Mouse (Mus musculus) CH12.LX (cell line): Measurements from ENCODE around the gene 2410004B18Rik. TPM values are rescaled to one million over a fixed set of nuclear protein-coding genes. Genes with fewer than 3 reads are reported as not detected.

Experiments
- DNase-seq: peaks from one replicate; pipeline ENCODE4 v3.0.0-alpha.2; 2013; ENCODE audit errors: extremely low read depth
- H3K27ac ChIP-seq: 2 replicates; pipeline ENCODE4 v1.5.1; 2012; ENCODE audit warnings: low read depth, mild to moderate bottlenecking, control low read depth, moderate library complexity; ENCODE audit not compliant: insufficient read depth
- H3K27me3 ChIP-seq: replicated peaks from 2 replicates; pipeline ENCODE3; 2012; ENCODE audit warnings: inconsistent platforms
- H3K36me3 ChIP-seq, 2 experiments: replicated peaks in 1 of 2; 2 replicates each; pipeline versions ENCODE3 to v1.6.1; 2012; ENCODE audit warnings: inconsistent platforms in 1 of 2, low read length in 1 of 2, mild to moderate bottlenecking in 1 of 2, mixed read lengths in 1 of 2, moderate library complexity in 1 of 2; ENCODE audit not compliant: control insufficient read depth in 1 of 2, insufficient read depth in 1 of 2
- H3K4me1 ChIP-seq, 2 experiments: 2 replicates each; pipeline ENCODE4 v1.6.1; 2012; ENCODE audit warnings: inconsistent platforms in 1 of 2, moderate library complexity in 1 of 2; ENCODE audit not compliant: insufficient read depth in 2 of 2, control insufficient read depth in 1 of 2
- H3K4me2 ChIP-seq: 2 replicates; pipeline ENCODE4 v1.6.1; 2012; ENCODE audit warnings: low read depth, mild to moderate bottlenecking, control low read depth; ENCODE audit not compliant: poor library complexity, insufficient read depth, severe bottlenecking
- H3K4me3 ChIP-seq, 3 experiments: fragments of 150-350 bp in 1 of 3; sonication (generic) in 1 of 3; replicated peaks in 1 of 3; 2 replicates each; pipeline versions ENCODE3 to v1.5.1; 2011 to 2012; ENCODE audit warnings: low read depth in 2 of 3, low read length in 2 of 3, mild to moderate bottlenecking in 2 of 3, moderate library complexity in 2 of 3, control low read depth in 1 of 3, improper control_type of control experiment in 1 of 3, inconsistent platforms in 1 of 3, mixed read lengths in 1 of 3; ENCODE audit not compliant: poor library complexity in 1 of 3
- H3K79me2 ChIP-seq: replicated peaks from 2 replicates; pipeline ENCODE4 v1.6.1; 2012; ENCODE audit warnings: mild to moderate bottlenecking, moderate library complexity; ENCODE audit not compliant: control insufficient read depth, poor library complexity, insufficient read depth, severe bottlenecking; ENCODE audit errors: extremely low read depth
- H3K9ac ChIP-seq: 2 replicates; pipeline ENCODE4 v1.6.1; 2012; ENCODE audit warnings: low read depth, mild to moderate bottlenecking, control low read depth, moderate library complexity; ENCODE audit not compliant: insufficient read depth
- H3K9me3 ChIP-seq: replicated peaks from 2 replicates; pipeline ENCODE3; 2012; ENCODE audit warnings: low read length, inconsistent platforms, mixed read lengths
- CTCF ChIP-seq, 2 experiments: IDR thresholded peaks in 1 of 2; conservative IDR thresholded peaks in 1 of 2; 2 replicates each; pipeline ENCODE4 v1.5.1; 2011 to 2012; ENCODE audit warnings: low read depth in 2 of 2, low read length in 2 of 2, improper control_type of control experiment in 1 of 2, inconsistent platforms in 1 of 2, mild to moderate bottlenecking in 1 of 2, moderate library complexity in 1 of 2
- E2F4 ChIP-seq: IDR thresholded peaks from 2 replicates; pipeline ENCODE4 v1.6.1; 2011; ENCODE audit warnings: low read depth, low read length, improper control_type of control experiment; ENCODE audit not compliant: insufficient replicate concordance
- ETS1 ChIP-seq: conservative IDR thresholded peaks from 2 replicates; pipeline ENCODE4 v1.6.1; 2012; ENCODE audit warnings: low read depth, mild to moderate bottlenecking, inconsistent platforms, low read length, improper control_type of control experiment, moderate library complexity
- HCFC1 ChIP-seq: IDR thresholded peaks from 2 replicates; pipeline ENCODE4 v1.6.1; 2012; ENCODE audit warnings: low read depth, mild to moderate bottlenecking, inconsistent platforms, low read length, improper control_type of control experiment
- IRF4 ChIP-seq: IDR thresholded peaks from 2 replicates; pipeline ENCODE4 v1.6.1; 2014; ENCODE audit warnings: low read depth, mild to moderate bottlenecking, inconsistent platforms, low read length, improper control_type of control experiment
- KAT2A ChIP-seq: IDR thresholded peaks from 2 replicates; pipeline ENCODE4 v1.6.1; 2012; ENCODE audit warnings: low read length, improper control_type of control experiment, inconsistent platforms; ENCODE audit not compliant: insufficient replicate concordance
- MAZ ChIP-seq: IDR thresholded peaks from 2 replicates; pipeline ENCODE4 v1.6.1; 2012; ENCODE audit warnings: low read depth, mild to moderate bottlenecking, inconsistent platforms, low read length, improper control_type of control experiment, moderate library complexity
- NELFE ChIP-seq: IDR thresholded peaks from 2 replicates; pipeline ENCODE4 v1.6.1; 2011; ENCODE audit warnings: low read depth, low read length, improper control_type of control experiment
- PAX5 ChIP-seq: IDR thresholded peaks from 2 replicates; pipeline ENCODE4 v1.6.1; 2012; ENCODE audit warnings: low read length, inconsistent platforms, mixed read lengths
- POLR2A ChIP-seq: IDR thresholded peaks from 2 replicates; pipeline ENCODE4 v1.6.1; 2011; ENCODE audit warnings: low read depth, mild to moderate bottlenecking, improper control_type of control experiment, low read length
- POLR2AphosphoS2 ChIP-seq: IDR thresholded peaks from 2 replicates; pipeline ENCODE4 v1.6.1; 2011; ENCODE audit warnings: low read depth, low read length, improper control_type of control experiment
- SMC3 ChIP-seq: IDR thresholded peaks from 2 replicates; pipeline ENCODE4 v1.6.1; 2011; ENCODE audit warnings: low read depth, low read length, improper control_type of control experiment
- TBP ChIP-seq: conservative IDR thresholded peaks from 2 replicates; pipeline ENCODE4 v1.6.1; 2011; ENCODE audit warnings: low read depth, low read length, improper control_type of control experiment
- UBTF ChIP-seq: IDR thresholded peaks from 2 replicates; pipeline ENCODE4 v1.6.1; 2012; ENCODE audit warnings: low read depth, mild to moderate bottlenecking, inconsistent platforms, low read length, improper control_type of control experiment, moderate library complexity
- USF2 ChIP-seq: conservative IDR thresholded peaks from 2 replicates; pipeline ENCODE4 v1.6.1; 2011; ENCODE audit warnings: low read depth, low read length, improper control_type of control experiment
- ZC3H11A ChIP-seq: IDR thresholded peaks from 2 replicates; pipeline ENCODE4 v1.6.1; 2012; ENCODE audit warnings: low read depth, mild to moderate bottlenecking, inconsistent platforms, low read length, improper control_type of control experiment
- ZKSCAN1 ChIP-seq: IDR thresholded peaks from 2 replicates; pipeline ENCODE4 v1.6.1; 2012; ENCODE audit warnings: low read depth, inconsistent platforms, low read length, improper control_type of control experiment, borderline replicate concordance
- ZMIZ1 ChIP-seq: IDR thresholded peaks from 2 replicates; pipeline ENCODE4 v1.6.1; 2012; ENCODE audit warnings: low read depth, mild to moderate bottlenecking, inconsistent platforms, low read length, improper control_type of control experiment
- dilution Hi-C: fragments of 300-500 bp; cut with MboI; formaldehyde crosslinking; loops from 2 replicates; pipeline ENCODE4 v1.14.3; 2020; ENCODE audit warnings: low sequenced_read_pairs; ENCODE audit not compliant: extremely low pct_unique_long_range_greater_than_20kb, extremely low pct_ligation_motif_present
- in situ Hi-C: fragments of 300-500 bp; cut with MboI; formaldehyde crosslinking; loops from 3 replicates; pipeline ENCODE4 v1.14.3; 2019; ENCODE audit warnings: low sequenced_read_pairs, low pct_ligation_motif_present, low pct_unique_long_range_greater_than_20kb, mixed read lengths
- polyA plus RNA-seq: library from polyadenylated mRNA; unstranded; fragments of >175 nt; gene quantifications from 2 replicates; pipeline ENCODE4 v1.2.1, GENCODE M21; 2012; ENCODE audit warnings: low read depth; ENCODE audit not compliant: insufficient read length
- total RNA-seq, 2 experiments: library from RNA; depleted of rRNA; stranded (reverse); fragments of 300-350 nt in 1 of 2; fragments of >200 nt in 1 of 2; gene quantifications; 2 replicates each; pipeline ENCODE4 v1.2.3; 2012 to 2014

Gene 2410004B18Rik
- total and polyA plus RNA-seq, 3 experiments: 51.9 to 138 (median 123) TPM

GRCm38 (mm10) chr3:145945904-145946303 lies 8.1 kb downstream of the 2410004B18Rik start:
- H3K27me3 ChIP-seq: no peaks in the 10 kb centered on the region
- peaks cover 30 to 54% of the 10 kb centered on the region in 2 experiments for H3K36me3 ChIP-seq
- H3K9me3 ChIP-seq: no peaks in the 10 kb centered on the region
- H3K9ac ChIP-seq: no peak overlapping the region
- H3K79me2 ChIP-seq: peaks cover 20% of the 10 kb centered on the region
- in situ Hi-C loops: no loop called here
- H3K4me1 ChIP-seq: peaks cover 7 to 62% of the 10 kb centered on the region in 2 experiments; a peak in 3 of 4 replicates
- dilution Hi-C loops: no loop called here
- no peak overlapping the region for H3K4me2 ChIP-seq
- no peak overlapping the region for H3K4me3 ChIP-seq
- TF ChIP-seq ZMIZ1: no peak
- no peak for TF ChIP-seq PAX5
- no peak for TF ChIP-seq POLR2AphosphoS2
- no peak for TF ChIP-seq SMC3
- TF ChIP-seq E2F4: no peak
- TF ChIP-seq ZC3H11A: no peak
- no peak for TF ChIP-seq NELFE
- no peak for TF ChIP-seq HCFC1
- TF ChIP-seq IRF4: no peak
- no peak for TF ChIP-seq UBTF
- TF ChIP-seq USF2: no peak
- TF ChIP-seq TBP: no peak
- no peak for TF ChIP-seq MAZ
- no peak for TF ChIP-seq KAT2A
- TF ChIP-seq POLR2A: no peak
- TF ChIP-seq, all 38 proteins: peak for 0
- no peak overlapping the region for H3K27ac ChIP-seq
- no peak for DNase-seq

- dilution Hi-C loops (no loop called here), in situ Hi-C loops (no loop called here)
- TF ChIP-seq ETS1 (no peak), IRF4 (no peak), PAX5 (no peak), USF2 (no peak), ZKSCAN1 (no peak), CTCF (conservative IDR thresholded peaks at IDR 0.05 in 1 of 2, IDR thresholded peaks at IDR 0.05 in 1 of 2; ENCODE audit: low read depth in 2 of 2, low read length in 2 of 2) (no peak)
- peaks cover 12% of the 10 kb centered on the region for H3K79me2 ChIP-seq
- H3K4me2 ChIP-seq: no peak overlapping the region
- H3K4me3 ChIP-seq: no peak overlapping the region
- no peak for DNase-seq
- no peaks in the 10 kb centered on the region for H3K27me3 ChIP-seq
- H3K27ac ChIP-seq: no peak overlapping the region
- no peak overlapping the region for H3K9ac ChIP-seq
- H3K36me3 ChIP-seq: peaks cover 24 to 47% of the 10 kb centered on the region in 2 experiments
- no peaks in the 10 kb centered on the region for H3K9me3 ChIP-seq
- H3K4me1 ChIP-seq: peaks cover 3 to 62% of the 10 kb centered on the region in 2 experiments; a peak in 3 of 4 replicates
Observed at GRCm38 (mm10) chr3:145946654-145947053, 8.8 kb downstream of the 2410004B18Rik start.
